Mouse (Mus musculus) neural tube, embryonic 14.5 days (tissue): ENCODE results near the gene Abcb8. TPM values are rescaled to one million over a fixed set of nuclear protein-coding genes. Genes with fewer than 3 reads are reported as not detected.

ENCODE experiments used
- ATAC-seq: fragments of 200-750 bp; cut with Nextera tagmentation; 2 replicates; pipeline ENCODE4 v1.8.0; 2017; ENCODE audit warnings: low read depth, mild to moderate bottlenecking, moderate TSS enrichment, moderate library complexity
- H3K27ac ChIP-seq: fragments of 300-500 bp; sonication (generic); 2 replicates; pipeline ENCODE4 v1.5.1; 2014; ENCODE audit warnings: low read depth, mild to moderate bottlenecking, control low read depth, low read length, moderate library complexity, mixed read lengths
- H3K27me3 ChIP-seq: fragments of 300-500 bp; sonication (generic); 2 replicates; pipeline ENCODE4 v1.6.1; 2014; ENCODE audit warnings: low read length; ENCODE audit not compliant: control insufficient read depth, insufficient read depth
- H3K36me3 ChIP-seq: fragments of 300-500 bp; sonication (generic); 2 replicates; pipeline ENCODE4 v1.6.1; 2014; ENCODE audit warnings: low read length, mixed read lengths; ENCODE audit not compliant: control insufficient read depth, insufficient read depth
- H3K4me1 ChIP-seq: fragments of 300-500 bp; sonication (generic); 2 replicates; pipeline ENCODE4 v1.6.1; 2014; ENCODE audit warnings: low read length; ENCODE audit not compliant: control insufficient read depth, insufficient read depth
- H3K4me2 ChIP-seq: fragments of 300-500 bp; sonication (generic); 2 replicates; pipeline ENCODE4 v1.6.1; 2014; ENCODE audit warnings: mild to moderate bottlenecking, low read depth, low read length, control low read depth
- H3K4me3 ChIP-seq: fragments of 300-500 bp; sonication (generic); 2 replicates; pipeline ENCODE4 v1.5.1; 2014; ENCODE audit warnings: low read depth, low read length, control low read depth, mixed read lengths
- H3K9ac ChIP-seq: fragments of 300-500 bp; sonication (generic); replicated peaks from 2 replicates; pipeline ENCODE4 v1.6.1; 2014; ENCODE audit warnings: low read depth, mild to moderate bottlenecking, control low read depth, low read length, mixed read lengths
- H3K9me3 ChIP-seq: fragments of 300-500 bp; sonication (generic); 2 replicates; pipeline ENCODE4 v1.6.1; 2016; ENCODE audit warnings: low read length; ENCODE audit not compliant: control insufficient read depth
- WGBS: fragments of 180-500 bp; shearing (Covaris S2); extraction: QIAGEN DNeasy Blood & Tissue Kit; methylation state at CpG from one replicate; pipeline ENCODE4 v1.1.7; 2014; 5-methylcytosine and 5-hydroxymethylcytosine counted together
- polyA plus RNA-seq: library from polyadenylated mRNA; unstranded; fragments of >200 nt; fragmentation: Nextera tagmentation; extraction: Ambion mirVana; gene quantifications from 2 replicates; pipeline ENCODE4 v1.2.1, GENCODE M21; 2014

The Abcb8 gene
- polyA plus RNA-seq, 1 experiment from 2014 or later, result 47.2 TPM

- Histone ChIP-seq H3K4me1 (no peaks in the 10 kb centered on the region), H3K27ac (no peak overlapping the region), H3K27me3 (no peaks in the 10 kb centered on the region), H3K9ac (no peak overlapping the region), H3K4me3 (no peak overlapping the region), H3K4me2 (no peak overlapping the region), H3K9me3 (no peaks in the 10 kb centered on the region), H3K36me3 (no peaks in the 10 kb centered on the region)
- no peak for ATAC-seq
- 83% methylated on average over 2 of the region's 2 CpGs for WGBS
These were observed 30.0 kb upstream of the Abcb8 start for GRCm38 (mm10) chr5:24363467-24363866.

GRCm38 (mm10) chr5:24364061-24364460 is 29.4 kb upstream of the Abcb8 start:
- no peaks in the 10 kb centered on the region for H3K27me3 ChIP-seq
- H3K36me3 ChIP-seq, result no peaks in the 10 kb centered on the region
- no peaks in the 10 kb centered on the region for H3K9me3 ChIP-seq
- H3K4me2 ChIP-seq, result no peak overlapping the region
- no peak overlapping the region for H3K9ac ChIP-seq
- ATAC-seq, result no peak
- WGBS, result 69% methylated on average over 3 of the region's 3 CpGs
- no peaks in the 10 kb centered on the region for H3K4me1 ChIP-seq
- H3K27ac ChIP-seq, result no peak overlapping the region
- no peak overlapping the region for H3K4me3 ChIP-seq

GRCm38 (mm10) chr5:24364508-24364907 is 29.0 kb upstream of the Abcb8 start, which contains the start of gene Nos3:
TSS of gene Nos3 (plus strand) at chr5:24364810.
- Histone ChIP-seq H3K9ac (no peak within 1 kb of the TSS), H3K27ac (no peak within 1 kb of the TSS), H3K4me3 (no peak within 1 kb of the TSS), H3K9me3 (no peaks in the 10 kb centered on the region), H3K4me1 (no peaks in the 10 kb centered on the region), H3K27me3 (no peaks in the 10 kb centered on the region), H3K36me3 (no peaks in the 10 kb centered on the region), H3K4me2 (no peak within 1 kb of the TSS)
- ATAC-seq, result no peak
- WGBS, result 42% methylated on average over 12 of the region's 12 CpGs

GRCm38 (mm10) chr5:24364963-24365362 is 28.5 kb upstream of the Abcb8 start:
- WGBS, result 90% methylated on average over 10 of the region's 10 CpGs
- no peak overlapping the region for H3K9ac ChIP-seq
- no peaks in the 10 kb centered on the region for H3K36me3 ChIP-seq
- no peak overlapping the region for H3K4me3 ChIP-seq
- no peak overlapping the region for H3K4me2 ChIP-seq
- H3K9me3 ChIP-seq, result no peaks in the 10 kb centered on the region
- ATAC-seq, result no peak
- H3K27me3 ChIP-seq, result no peaks in the 10 kb centered on the region
- H3K27ac ChIP-seq, result no peak overlapping the region
- H3K4me1 ChIP-seq, result no peaks in the 10 kb centered on the region

GRCm38 (mm10) chr5:24365528-24365927 is 27.9 kb upstream of the Abcb8 start:
- no peak for ATAC-seq
- no peak overlapping the region for H3K9ac ChIP-seq
- no peak overlapping the region for H3K4me3 ChIP-seq
- H3K36me3 ChIP-seq, result no peaks in the 10 kb centered on the region
- H3K4me2 ChIP-seq, result no peak overlapping the region
- no peaks in the 10 kb centered on the region for H3K9me3 ChIP-seq
- no peaks in the 10 kb centered on the region for H3K4me1 ChIP-seq
- no peak overlapping the region for H3K27ac ChIP-seq
- WGBS, result 39% methylated on average over 5 of the region's 5 CpGs
- H3K27me3 ChIP-seq, result no peaks in the 10 kb centered on the region

GRCm38 (mm10) chr5:24366426-24366825 is 27.0 kb upstream of the Abcb8 start:
- H3K27me3 ChIP-seq, result no peaks in the 10 kb centered on the region
- 82% methylated on average over 9 of the region's 9 CpGs for WGBS
- ATAC-seq, result no peak
- no peak overlapping the region for H3K9ac ChIP-seq
- H3K27ac ChIP-seq, result no peak overlapping the region
- H3K9me3 ChIP-seq, result no peaks in the 10 kb centered on the region
- no peaks in the 10 kb centered on the region for H3K36me3 ChIP-seq
- H3K4me3 ChIP-seq, result no peak overlapping the region
- H3K4me1 ChIP-seq, result no peaks in the 10 kb centered on the region
- H3K4me2 ChIP-seq, result no peak overlapping the region

GRCm38 (mm10) chr5:24369767-24370166 is 23.7 kb upstream of the Abcb8 start:
- H3K36me3 ChIP-seq, result no peaks in the 10 kb centered on the region
- H3K27ac ChIP-seq, result no peak overlapping the region
- H3K9ac ChIP-seq, result no peak overlapping the region
- H3K4me1 ChIP-seq, result no peaks in the 10 kb centered on the region
- no peak for ATAC-seq
- no peaks in the 10 kb centered on the region for H3K9me3 ChIP-seq
- no peaks in the 10 kb centered on the region for H3K27me3 ChIP-seq
- no peak overlapping the region for H3K4me3 ChIP-seq
- 92% methylated on average over 9 of the region's 9 CpGs for WGBS
- no peak overlapping the region for H3K4me2 ChIP-seq

- ATAC-seq, result no peak
- 79% methylated on average over 5 of the region's 5 CpGs for WGBS
- H3K9ac ChIP-seq, result no peak overlapping the region
- H3K27me3 ChIP-seq, result no peaks in the 10 kb centered on the region
- H3K36me3 ChIP-seq, result no peaks in the 10 kb centered on the region
- no peak overlapping the region for H3K4me2 ChIP-seq
- H3K9me3 ChIP-seq, result no peaks in the 10 kb centered on the region
- H3K4me1 ChIP-seq, result no peaks in the 10 kb centered on the region
- H3K27ac ChIP-seq, result no peak overlapping the region
- H3K4me3 ChIP-seq, result no peak overlapping the region
These were observed 19.7 kb upstream of the Abcb8 start for GRCm38 (mm10) chr5:24373807-24374206.

GRCm38 (mm10) chr5:24374216-24374615 is 19.2 kb upstream of the Abcb8 start:
- H3K36me3 ChIP-seq, result no peaks in the 10 kb centered on the region
- H3K27ac ChIP-seq, result no peak overlapping the region
- no peaks in the 10 kb centered on the region for H3K9me3 ChIP-seq
- H3K4me2 ChIP-seq, result no peak overlapping the region
- no peaks in the 10 kb centered on the region for H3K4me1 ChIP-seq
- H3K9ac ChIP-seq, result no peak overlapping the region
- H3K27me3 ChIP-seq, result no peaks in the 10 kb centered on the region
- 66% methylated on average over 6 of the region's 6 CpGs for WGBS
- H3K4me3 ChIP-seq, result no peak overlapping the region
- no peak for ATAC-seq
